Mouse (Mus musculus) limb, embryonic 10.5 days (tissue): ENCODE data around the gene Nme8. TPM values are rescaled to one million over a fixed set of nuclear protein-coding genes. Genes with fewer than 3 reads are reported as not detected.
A peak's percentile ranks its signal among the peaks of the same experiment; 100 is the strongest.

ENCODE experiments used
- DNase-seq: peaks from one replicate; pipeline ENCODE4 v3.0.0-alpha.2; 2017; ENCODE audit warnings: low spot score
- H3K27ac ChIP-seq: fragments of 300-500 bp; sonication (generic); 2 replicates; pipeline ENCODE4 v1.5.1; 2016; ENCODE audit warnings: mild to moderate bottlenecking
- H3K27me3 ChIP-seq: fragments of 300-500 bp; sonication (generic); 2 replicates; pipeline ENCODE4 v1.6.1; 2016; ENCODE audit warnings: low read depth, mild to moderate bottlenecking; ENCODE audit not compliant: poor library complexity, severe bottlenecking
- H3K36me3 ChIP-seq: fragments of 300-500 bp; sonication (generic); 2 replicates; pipeline ENCODE4 v1.6.1; 2016; ENCODE audit warnings: mild to moderate bottlenecking, moderate library complexity
- H3K4me1 ChIP-seq: fragments of 300-500 bp; sonication (generic); 2 replicates; pipeline ENCODE4 v1.6.1; 2016
- H3K4me3 ChIP-seq: fragments of 300-500 bp; sonication (generic); 2 replicates; pipeline ENCODE4 v1.5.1; 2016; ENCODE audit warnings: mild to moderate bottlenecking, moderate library complexity
- H3K9me3 ChIP-seq: fragments of 300-500 bp; sonication (generic); replicated peaks from 2 replicates; pipeline ENCODE4 v1.6.1; 2016; ENCODE audit warnings: mild to moderate bottlenecking
- WGBS: fragments of 180-500 bp; shearing (Covaris S2); methylation state at CpG from one replicate; pipeline ENCODE4 v1.1.7; 2016; 5-methylcytosine and 5-hydroxymethylcytosine counted together
- polyA plus RNA-seq: library from polyadenylated mRNA; unstranded; fragments of >200 nt; fragmentation: Nextera tagmentation; extraction: Ambion mirVana; gene quantifications from 2 replicates; pipeline ENCODE4 v1.2.1, GENCODE M21; 2016

Gene Nme8
- polyA plus RNA-seq, 1 experiment from 2014 or later, result not detected

GRCm38 (mm10) chr13:19684007-19684406, 13.6 kb downstream of the Nme8 start:
- Histone ChIP-seq H3K27ac (no peak overlapping the region), H3K27me3 (no peaks in the 10 kb centered on the region), H3K9me3 (no peaks in the 10 kb centered on the region), H3K4me1 (no peaks in the 10 kb centered on the region), H3K4me3 (no peak overlapping the region), H3K36me3 (no peaks in the 10 kb centered on the region)
- DNase-seq, result peak; percentile 35
- 64% methylated on average over 2 of the region's 2 CpGs for WGBS

DNA sequence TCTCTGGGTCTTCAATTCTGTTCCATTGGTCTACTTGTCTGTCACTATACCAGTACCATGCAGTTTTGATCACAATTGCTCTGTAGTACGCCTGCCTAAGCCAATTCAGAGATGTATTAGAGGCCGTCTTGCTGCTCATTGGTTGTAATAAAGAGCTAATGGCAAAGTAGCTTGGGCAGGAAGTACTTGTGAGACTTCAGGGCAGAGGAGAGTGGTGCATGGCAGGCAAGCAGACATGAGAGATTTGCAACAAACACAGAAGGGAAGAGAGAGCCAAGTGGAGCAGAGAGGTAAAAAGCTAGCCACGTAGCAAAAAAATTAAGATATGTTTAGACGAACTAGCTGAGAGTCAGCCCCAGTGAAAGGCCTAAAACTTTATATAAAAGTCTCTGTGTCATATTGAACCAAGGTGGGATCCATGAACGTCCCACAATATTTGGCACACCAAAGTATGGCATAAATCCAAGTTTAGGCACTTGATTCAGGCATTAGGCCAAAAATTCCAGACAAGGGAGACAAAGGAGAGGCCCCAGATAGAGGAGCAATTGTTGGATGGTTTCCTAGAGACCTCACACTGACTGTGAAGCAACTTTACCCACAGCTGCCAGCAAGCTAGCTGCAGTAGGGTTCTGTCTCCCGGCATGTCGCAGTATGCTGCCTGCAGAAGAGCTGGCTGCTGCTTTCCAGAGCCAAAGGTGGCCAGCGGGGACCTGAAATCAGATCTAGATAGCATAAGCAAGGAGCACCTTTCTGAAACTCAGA, 14.5 kb downstream of the Nme8 start:
- DNase-seq, result no peak
- no peaks in the 10 kb centered on the region for H3K27me3 ChIP-seq
- no peaks in the 10 kb centered on the region for H3K4me1 ChIP-seq
- H3K4me3 ChIP-seq, result no peak overlapping the region
- 76% methylated on average over 8 of the region's 8 CpGs for WGBS
- no peaks in the 10 kb centered on the region for H3K36me3 ChIP-seq
- no peaks in the 10 kb centered on the region for H3K9me3 ChIP-seq
- no peak overlapping the region for H3K27ac ChIP-seq

DNA sequence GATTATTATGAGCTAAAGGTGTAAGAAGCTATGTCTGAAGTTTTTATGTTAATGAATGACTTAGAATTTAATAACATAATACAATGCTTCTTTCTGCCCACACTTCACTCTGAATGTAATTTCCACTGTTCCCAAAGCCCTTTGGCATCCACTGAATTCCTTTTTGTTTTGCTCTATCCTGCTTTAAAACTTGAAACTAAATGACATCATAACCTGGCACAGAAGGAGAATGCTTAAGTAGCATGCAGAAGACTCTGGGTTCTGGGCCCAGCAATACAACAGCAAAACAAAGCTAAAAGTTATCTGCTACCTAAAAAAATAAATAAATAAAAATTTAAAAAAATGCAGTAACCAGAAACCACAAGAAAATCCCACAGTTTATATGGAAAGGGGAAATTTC, 23.0 kb downstream of the Nme8 start:
- no peak for DNase-seq
- H3K4me3 ChIP-seq, result no peak overlapping the region
- H3K36me3 ChIP-seq, result no peaks in the 10 kb centered on the region
- H3K4me1 ChIP-seq, result no peaks in the 10 kb centered on the region
- no peaks in the 10 kb centered on the region for H3K9me3 ChIP-seq
- no peak overlapping the region for H3K27ac ChIP-seq
- no peaks in the 10 kb centered on the region for H3K27me3 ChIP-seq

- H3K9me3 ChIP-seq, result no peaks in the 10 kb centered on the region
- H3K27me3 ChIP-seq, result no peaks in the 10 kb centered on the region
- H3K4me1 ChIP-seq, result no peaks in the 10 kb centered on the region
- no peaks in the 10 kb centered on the region for H3K36me3 ChIP-seq
- no peak overlapping the region for H3K27ac ChIP-seq
- DNase-seq, result no peak
- 96% methylated on average over 3 of the region's 3 CpGs for WGBS
- H3K4me3 ChIP-seq, result no peak overlapping the region
These were observed 23.6 kb downstream of the Nme8 start for GRCm38 (mm10) chr13:19674025-19674424.

DNA sequence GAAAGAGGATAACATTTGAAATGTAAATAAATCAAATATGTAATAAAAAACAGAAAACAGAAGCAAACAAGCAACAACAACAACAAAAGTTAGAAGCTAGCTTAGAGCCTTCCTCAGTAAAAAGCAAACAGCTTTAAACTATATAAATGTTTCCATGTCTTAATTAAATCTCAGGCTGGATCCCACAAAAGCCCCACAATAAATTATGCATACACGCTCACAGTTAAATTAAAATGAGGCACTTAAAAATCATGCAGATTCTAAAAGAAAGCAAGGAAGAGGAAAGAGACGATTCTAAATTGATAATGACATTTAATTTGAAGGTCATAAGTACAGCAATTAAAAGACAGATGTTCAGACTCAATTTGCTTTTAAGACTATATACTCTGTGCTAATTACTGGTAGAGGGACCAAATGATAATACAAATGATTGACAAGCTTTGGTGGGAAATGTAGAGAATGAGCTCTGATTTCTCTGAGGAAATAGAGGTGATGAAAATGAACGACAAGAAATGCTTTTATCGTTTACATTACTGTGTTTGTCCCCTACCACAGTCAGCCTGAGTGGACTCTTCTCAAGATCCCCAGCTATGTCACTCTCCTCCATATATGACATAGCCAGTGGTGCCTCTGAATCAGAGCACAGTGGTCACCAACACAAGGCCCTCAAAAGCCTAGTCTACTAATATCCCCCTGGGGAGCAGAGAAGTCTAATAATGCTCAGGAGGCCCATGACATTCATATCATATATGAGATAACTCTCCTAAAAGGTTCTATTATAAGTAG, 29.0 kb downstream of the Nme8 start:
- Histone ChIP-seq H3K9me3 (no peaks in the 10 kb centered on the region), H3K36me3 (no peaks in the 10 kb centered on the region), H3K4me1 (no peaks in the 10 kb centered on the region), H3K4me3 (no peak overlapping the region), H3K27me3 (no peaks in the 10 kb centered on the region), H3K27ac (no peak overlapping the region)
- DNase-seq, result no peak
- 82% methylated on average over 4 of the region's 4 CpGs for WGBS

- no peak overlapping the region for H3K27ac ChIP-seq
- H3K27me3 ChIP-seq, result no peaks in the 10 kb centered on the region
- no peak overlapping the region for H3K4me3 ChIP-seq
- WGBS, result 88% methylated on average over 2 of the region's 2 CpGs
- H3K4me1 ChIP-seq, result no peaks in the 10 kb centered on the region
- H3K9me3 ChIP-seq, result no peaks in the 10 kb centered on the region
- H3K36me3 ChIP-seq, result no peaks in the 10 kb centered on the region
- no peak for DNase-seq
These were observed 45.2 kb downstream of the Nme8 start for GRCm38 (mm10) chr13:19652405-19652804.

- Histone ChIP-seq H3K9me3 (no peaks in the 10 kb centered on the region), H3K27me3 (no peaks in the 10 kb centered on the region), H3K4me1 (no peaks in the 10 kb centered on the region), H3K4me3 (no peak overlapping the region), H3K27ac (no peak overlapping the region), H3K36me3 (no peaks in the 10 kb centered on the region)
- 97% methylated on average over 2 of the region's 2 CpGs for WGBS
- DNase-seq, result no peak
These were observed 47.8 kb downstream of the Nme8 start for GRCm38 (mm10) chr13:19649824-19650223.

DNA sequence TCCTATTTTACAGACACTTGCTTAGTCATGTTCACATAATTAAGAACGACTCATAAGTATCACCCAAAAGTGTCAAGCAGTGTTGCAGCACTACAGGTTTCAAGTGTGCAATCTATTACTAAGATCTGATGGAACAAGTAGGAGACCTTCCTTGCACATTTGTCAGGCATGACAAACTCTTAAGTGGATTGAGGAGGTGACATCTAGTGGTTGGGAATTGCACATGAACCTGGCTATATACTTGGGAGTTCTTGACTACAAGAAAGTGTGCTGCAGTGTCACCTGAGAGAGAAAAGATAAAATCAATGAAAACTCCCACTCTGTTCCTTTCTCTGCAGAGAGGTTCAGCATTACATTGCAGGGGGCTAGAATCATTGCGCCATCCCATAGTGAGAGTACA, 53.4 kb downstream of the Nme8 start:
- no peaks in the 10 kb centered on the region for H3K27me3 ChIP-seq
- whole genome bisulfite sequencing, result 78% methylated on average over 2 of the region's 2 CpGs
- no peak overlapping the region for H3K4me3 ChIP-seq
- no peak overlapping the region for H3K27ac ChIP-seq
- no peaks in the 10 kb centered on the region for H3K4me1 ChIP-seq
- H3K9me3 ChIP-seq, result no peaks in the 10 kb centered on the region
- H3K36me3 ChIP-seq, result no peaks in the 10 kb centered on the region
- no peak for DNase-seq

GRCm38 (mm10) chr13:19643519-19643918, 54.1 kb downstream of the Nme8 start:
- no peaks in the 10 kb centered on the region for H3K36me3 ChIP-seq
- no peaks in the 10 kb centered on the region for H3K9me3 ChIP-seq
- WGBS, result 14% methylated on average over 1 of the region's 1 CpGs
- no peaks in the 10 kb centered on the region for H3K4me1 ChIP-seq
- H3K27ac ChIP-seq, result no peak overlapping the region
- H3K4me3 ChIP-seq, result no peak overlapping the region
- no peak for DNase-seq
- no peaks in the 10 kb centered on the region for H3K27me3 ChIP-seq

DNA sequence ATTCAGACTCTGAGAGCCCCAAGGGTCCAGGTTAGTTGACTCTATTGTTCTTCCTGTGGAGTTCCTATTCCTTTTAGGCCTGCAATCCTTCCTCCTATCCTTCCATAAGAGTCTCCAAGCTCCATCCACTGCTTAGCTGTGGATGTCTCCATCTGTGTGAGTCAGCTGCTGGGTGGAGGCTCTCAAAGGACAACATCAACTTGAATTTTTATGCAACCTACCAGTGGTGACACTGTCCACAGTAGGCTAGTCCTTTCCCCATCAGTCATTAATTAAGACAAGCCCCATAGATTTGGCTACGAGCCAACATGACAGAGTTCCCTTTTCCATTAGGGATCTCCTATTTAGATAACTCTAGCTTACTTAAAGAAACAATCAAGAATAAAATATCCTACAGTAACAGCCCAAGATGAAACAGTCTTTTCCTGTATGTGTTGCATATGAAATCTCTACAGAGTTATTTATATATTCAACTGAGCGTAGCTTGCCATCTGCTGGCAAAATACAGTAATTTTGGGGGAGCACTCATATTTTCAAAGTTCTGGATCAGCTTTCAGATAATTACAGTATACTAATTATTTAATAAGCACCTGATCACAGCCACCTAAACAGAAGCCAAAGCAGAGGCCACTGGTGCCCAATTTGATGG, 57.3 kb downstream of the Nme8 start:
- 92% methylated on average over 2 of the region's 2 CpGs for WGBS
- H3K27ac ChIP-seq, result no peak overlapping the region
- no peak for DNase-seq

GRCm38 (mm10) chr13:19636131-19636530, 61.5 kb downstream of the Nme8 start:
- H3K4me3 ChIP-seq, result no peak overlapping the region
- H3K36me3 ChIP-seq, result no peaks in the 10 kb centered on the region
- H3K27me3 ChIP-seq, result no peaks in the 10 kb centered on the region
- H3K27ac ChIP-seq, result no peak overlapping the region
- H3K9me3 ChIP-seq, result no peaks in the 10 kb centered on the region
- 73% methylated on average over 4 of the region's 4 CpGs for WGBS
- no peak for DNase-seq
- no peaks in the 10 kb centered on the region for H3K4me1 ChIP-seq

More for the DNA sequence above, 57.3 kb downstream of the Nme8 start:
- no peak overlapping the region for H3K4me3 ChIP-seq
- no peaks in the 10 kb centered on the region for H3K36me3 ChIP-seq
- no peaks in the 10 kb centered on the region for H3K27me3 ChIP-seq
- no peaks in the 10 kb centered on the region for H3K9me3 ChIP-seq
- no peaks in the 10 kb centered on the region for H3K4me1 ChIP-seq

GRCm38 (mm10) chr13:19630768-19631709, 66.6 kb downstream of the Nme8 start:
- no peaks in the 10 kb centered on the region for H3K4me1 ChIP-seq
- no peaks in the 10 kb centered on the region for H3K27me3 ChIP-seq
- WGBS, result 94% methylated on average over 5 of the region's 5 CpGs
- H3K9me3 ChIP-seq, result no peaks in the 10 kb centered on the region
- DNase-seq, result no peak
- H3K27ac ChIP-seq, result no peak overlapping the region
- H3K36me3 ChIP-seq, result no peaks in the 10 kb centered on the region
- H3K4me3 ChIP-seq, result no peak overlapping the region
